Comparison of ENCODE assay signal across 8 mouse cellular contexts in genomic region chr8:70775851-70776495, GRCm38 (mm10). TPM values are rescaled to one million over a fixed set of nuclear protein-coding genes. Genes with fewer than 3 reads are reported as not detected.
A peak's percentile ranks its signal among the peaks of the same experiment; 100 is the strongest.
DNase-seq lines count a peak whose midpoint lies in the region; TF ChIP-seq lines count a peak whose summit lies in the region.

No protein-coding gene starts in this region.

- H3K4me1 ChIP-seq in lung, adult 2 months (ENCODE audit: control insufficient read depth, insufficient read depth, low read length), result peaks cover 8% of the 10 kb centered on the region; the same call in 1 of the 2 replicates
- H3K4me1 ChIP-seq in brown adipose tissue, adult 24 weeks (ENCODE audit: control insufficient read depth, insufficient read depth, insufficient read length, low read length), result peaks cover 19% of the 10 kb centered on the region
- H3K4me1 ChIP-seq in midbrain, embryonic 10.5 days, result peaks cover 51% of the 10 kb centered on the region

- 2% methylated on average over 34 of the region's 34 CpGs for WGBS in lung, adult 2 months
- 3% methylated on average over 34 of the region's 34 CpGs for WGBS in midbrain, embryonic 10.5 days

- 0 out of 2 replicates have a peak overlapping the region, but pooled peaks have one; percentile 18 for H3K27ac ChIP-seq in brown adipose tissue, adult 24 weeks (replicated peaks; ENCODE audit: low read depth, low read length)
- H3K27ac ChIP-seq in midbrain, embryonic 10.5 days (replicated peaks), result peak overlapping the region; percentile 95

- intact Hi-C loops in left cerebral cortex, postnatal 4 days (cut with DNase I), result no loop called here

- no peak for DNase-seq in lung, adult 2 months
- DNase-seq in lung, postnatal 10 days, result no peak
- peak; percentile 39 for DNase-seq in heart, postnatal 4 days
- peak; percentile 27 for DNase-seq in midbrain, embryonic 10.5 days (ENCODE audit: low spot score)
- DNase-seq in left cerebral cortex, postnatal 4 days, result no peak
- DNase-seq in cerebellum, adult 8-10 months, result no peak
- no peak for DNase-seq in kidney, postnatal 4 days

- H3K36me3 ChIP-seq in midbrain, embryonic 10.5 days, result peaks cover 75% of the 10 kb centered on the region

- no peak for TF ChIP-seq CTCF in lung, adult 2 months (IDR thresholded peaks at IDR 0.05; ENCODE audit: insufficient read depth, low read length)

- H3K4me3 ChIP-seq in lung, adult 2 months (replicated peaks; ENCODE audit: extremely low read depth, low read depth, low read length), result peak overlapping the region; percentile 83
- H3K4me3 ChIP-seq in brown adipose tissue, adult 24 weeks (ENCODE audit: insufficient read depth, low read depth, low read length), result peak overlapping the region; percentile 65
- peak overlapping the region; percentile 87 for H3K4me3 ChIP-seq in midbrain, embryonic 10.5 days

- H3K27me3 ChIP-seq in midbrain, embryonic 10.5 days (ENCODE audit: low read depth, poor library complexity, severe bottlenecking), result peaks cover 4% of the 10 kb centered on the region; the same call in 1 of the 2 replicates

- TF ChIP-seq POLR2A in lung, adult 2 months (IDR thresholded peaks at IDR 0.05; ENCODE audit: borderline replicate concordance, extremely low read depth, low read depth, low read length), result no peak

- no peaks in the 10 kb centered on the region for H3K9me3 ChIP-seq in midbrain, embryonic 10.5 days (replicated peaks)

RNA-seq across cellular contexts. Expression of gene Pik3r2, which starts 0.5 kb away (rescaled TPM):
- 112 and 119 TPM in 2 replicates for polyA plus RNA-seq in lung, adult 2 months (2012; rRNA removed)
- polyA plus RNA-seq in brown adipose tissue, adult 24 weeks (2012; ENCODE audit: insufficient read depth, insufficient read length, missing spikeins), result 9.8 and 11.3 TPM in 2 replicates
- total RNA-seq in heart, postnatal 4 days (2021), result 10 to 100 TPM; 36.0 to 39.2 TPM
- polyA plus RNA-seq in midbrain, embryonic 10.5 days (2016; fragmentation: Nextera tagmentation; extraction: Ambion mirVana), result 66.2 and 66.6 TPM in 2 replicates
- 100 to 1,000 TPM; 187 to 198 TPM for total RNA-seq in left cerebral cortex, postnatal 4 days (2021)

RNA-seq across cellular contexts. Expression of gene Mpv17l2, which starts 15.2 kb away (rescaled TPM):
- polyA plus RNA-seq in lung, adult 2 months (2012; rRNA removed), result 61.6 and 80.0 TPM in 2 replicates
- polyA plus RNA-seq in brown adipose tissue, adult 24 weeks (2012; ENCODE audit: insufficient read depth, insufficient read length, missing spikeins), result 74.5 and 79.8 TPM in 2 replicates
- total RNA-seq in heart, postnatal 4 days (2021), result 10 to 100 TPM; 35.8 to 37.9 TPM
- 31.7 and 34.6 TPM in 2 replicates for polyA plus RNA-seq in midbrain, embryonic 10.5 days (2016; fragmentation: Nextera tagmentation; extraction: Ambion mirVana)
- total RNA-seq in left cerebral cortex, postnatal 4 days (2021), result 10 to 100 TPM; 31.7 to 32.6 TPM

RNA-seq across cellular contexts. Expression of gene Rab3a, which starts 21.5 kb away (rescaled TPM):
- 46.4 and 53.4 TPM in 2 replicates for polyA plus RNA-seq in lung, adult 2 months (2012; rRNA removed)
- polyA plus RNA-seq in brown adipose tissue, adult 24 weeks (2012; ENCODE audit: insufficient read depth, insufficient read length, missing spikeins), result 18.1 and 21.3 TPM in 2 replicates
- 10 to 100 TPM; 27.3 to 28.7 TPM for total RNA-seq in heart, postnatal 4 days (2021)
- polyA plus RNA-seq in midbrain, embryonic 10.5 days (2016; fragmentation: Nextera tagmentation; extraction: Ambion mirVana), result 17.2 and 40.7 TPM in 2 replicates
- total RNA-seq in left cerebral cortex, postnatal 4 days (2021), result 100 to 1,000 TPM; 414 to 476 TPM

RNA-seq across cellular contexts. Expression of gene Mast3, which starts 28.9 kb away (rescaled TPM):
- 84.2 and 87.0 TPM in 2 replicates for polyA plus RNA-seq in lung, adult 2 months (2012; rRNA removed)
- 2.5 and 2.9 TPM in 2 replicates for polyA plus RNA-seq in brown adipose tissue, adult 24 weeks (2012; ENCODE audit: insufficient read depth, insufficient read length, missing spikeins)
- total RNA-seq in heart, postnatal 4 days (2021), result 1 to 10 TPM; 8.4 to 8.9 TPM
- polyA plus RNA-seq in midbrain, embryonic 10.5 days (2016; fragmentation: Nextera tagmentation; extraction: Ambion mirVana), result 9.8 and 12.1 TPM in 2 replicates
- total RNA-seq in left cerebral cortex, postnatal 4 days (2021), result 10 to 100 TPM; 78.2 to 86.3 TPM

RNA-seq across cellular contexts. Expression of gene Il12rb1, which starts 32.3 kb away (rescaled TPM):
- 0.86 and 1.5 TPM in 2 replicates for polyA plus RNA-seq in lung, adult 2 months (2012; rRNA removed)
- not detected in 2 replicates for polyA plus RNA-seq in brown adipose tissue, adult 24 weeks (2012; ENCODE audit: insufficient read depth, insufficient read length, missing spikeins)
- under 1 TPM in 1 of 2 experiments, not detected in 1; 0.12 TPM for total RNA-seq in heart, postnatal 4 days (2021)
- polyA plus RNA-seq in midbrain, embryonic 10.5 days (2016; fragmentation: Nextera tagmentation; extraction: Ambion mirVana), result 0.05 and 0.11 TPM in 2 replicates
- under 1 TPM; 0.20 to 0.22 TPM for total RNA-seq in left cerebral cortex, postnatal 4 days (2021)

Comparison
In these comparisons a context has a peak if more than half of its experiments do, and no peak if none do; other contexts are left out.
1. DNase-seq: peak in heart, postnatal 4 days (single experiment) and midbrain, embryonic 10.5 days (single experiment); none in lung, adult 2 months (single experiment), lung, postnatal 10 days (single experiment), left cerebral cortex, postnatal 4 days (single experiment), cerebellum, adult 8-10 months (single experiment) and kidney, postnatal 4 days (0 of 2).
2. Peak in every context shown above with its lines, with median percentiles within 50 percentile points of each other: H3K4me3 ChIP-seq.